Mouse (Mus musculus): ENCODE results near the gene Adk. TPM values are rescaled to one million over a fixed set of nuclear protein-coding genes. Genes with fewer than 3 reads are reported as not detected.

Gene Adk
- total RNA-seq, 2 experiments from 2014 or later: 59.5 to 61.9 TPM

DNA sequence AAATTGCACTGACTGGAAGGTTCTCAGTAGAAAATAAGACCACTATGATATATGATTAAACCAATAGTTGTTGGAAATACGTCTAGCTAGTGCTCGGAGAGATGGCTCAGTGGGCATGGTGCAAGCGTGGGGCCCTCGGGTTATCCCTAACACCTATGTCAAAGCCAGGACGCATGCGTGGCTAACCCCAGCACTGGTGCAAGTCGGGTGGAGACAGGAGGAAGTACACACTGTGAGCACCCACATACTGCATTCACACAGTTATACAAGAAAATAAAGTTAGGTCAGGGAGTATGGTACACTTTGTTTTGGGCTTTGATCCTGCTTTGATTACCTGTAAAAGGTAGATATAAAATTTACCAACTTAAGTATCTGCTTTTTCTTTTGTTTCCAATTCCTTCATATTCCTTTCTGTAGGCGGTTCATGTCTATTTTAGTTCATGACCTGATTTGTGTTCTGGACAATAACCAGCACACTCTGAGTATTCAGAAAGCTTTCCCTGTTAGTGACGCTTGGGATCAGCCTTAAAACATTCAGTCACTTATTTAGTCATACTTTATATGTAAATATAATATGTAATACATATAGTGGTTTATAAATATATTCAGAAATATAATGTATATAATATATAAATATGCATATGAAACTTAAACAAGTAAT lies 67.4 kb downstream of the Adk start:
- no peak for DNase-seq (ENCODE audit: extremely low spot score in 1 of 2, low spot score in 2 of 2)
- intact Hi-C loops (cut with DNase I): loop anchor here (5.0 to 10.0 kb wide), 2 partner anchors 67 to 735 kb away; partner anchors contain the start of genes Adk and Ap3m1

DNA sequence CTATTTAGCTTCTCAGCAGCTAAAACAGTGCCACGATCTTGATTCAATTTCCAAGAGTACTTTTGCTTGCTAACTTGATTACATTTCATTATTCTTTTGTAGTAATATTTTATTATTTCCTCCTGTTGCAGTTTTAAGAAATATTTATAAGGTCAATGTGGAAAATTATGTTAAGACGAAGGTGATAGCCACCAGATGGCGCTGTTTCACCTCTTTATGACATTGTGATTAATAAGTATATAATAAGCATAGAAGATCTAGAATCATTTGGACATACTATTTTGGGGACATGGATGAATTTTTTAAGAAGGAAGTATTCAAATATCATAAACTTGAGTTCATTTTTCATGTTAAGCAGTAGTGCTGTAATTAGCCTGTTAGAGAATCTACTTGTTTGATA lies 68.1 kb downstream of the Adk start:
- no peak for DNase-seq (ENCODE audit: extremely low spot score in 1 of 2, low spot score in 2 of 2)
- intact Hi-C loops (cut with DNase I): loop anchor here (10.0 kb wide), 1 partner anchor 734 kb away; no protein-coding TSS in a partner anchor

GRCm38 (mm10) chr14:21127215-21127614 lies 74.8 kb downstream of the Adk start:
- intact Hi-C loops (cut with DNase I): loop anchor here (10.0 kb wide), 1 partner anchor 728 kb away; no protein-coding TSS in a partner anchor
- no peak for DNase-seq (ENCODE audit: extremely low spot score in 1 of 2, low spot score in 2 of 2)

- DNase-seq (ENCODE audit: extremely low spot score in 1 of 2, low spot score in 2 of 2): peak; percentile 56 to 81
- intact Hi-C loops (cut with DNase I): loop anchor here (2.0 to 10.0 kb wide), 4 partner anchors 358 to 604 kb away; no protein-coding TSS in a partner anchor
These were observed 84.5 kb downstream of the Adk start for GRCm38 (mm10) chr14:21136906-21137305.

DNA sequence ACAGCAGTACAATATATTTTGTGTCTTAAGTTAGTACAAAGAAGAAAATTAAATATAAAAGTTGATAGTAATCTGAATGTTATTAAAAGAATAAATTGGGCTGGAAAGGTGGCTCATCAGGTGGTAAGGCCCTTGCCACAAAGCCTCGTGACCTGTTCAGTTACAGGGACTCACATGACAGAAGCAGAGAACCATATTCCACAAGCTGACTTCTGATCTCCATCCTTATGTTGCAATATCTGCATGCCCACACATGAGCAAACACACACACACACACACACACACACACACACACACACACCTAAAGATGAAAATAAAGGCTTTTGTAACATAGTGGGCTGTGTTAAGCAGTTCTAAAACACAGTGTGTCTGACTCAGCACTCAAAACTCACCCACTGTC lies 90.2 kb downstream of the Adk start:
- no peak for DNase-seq (ENCODE audit: extremely low spot score in 1 of 2, low spot score in 2 of 2)
- intact Hi-C loops (cut with DNase I): no loop called here

DNA sequence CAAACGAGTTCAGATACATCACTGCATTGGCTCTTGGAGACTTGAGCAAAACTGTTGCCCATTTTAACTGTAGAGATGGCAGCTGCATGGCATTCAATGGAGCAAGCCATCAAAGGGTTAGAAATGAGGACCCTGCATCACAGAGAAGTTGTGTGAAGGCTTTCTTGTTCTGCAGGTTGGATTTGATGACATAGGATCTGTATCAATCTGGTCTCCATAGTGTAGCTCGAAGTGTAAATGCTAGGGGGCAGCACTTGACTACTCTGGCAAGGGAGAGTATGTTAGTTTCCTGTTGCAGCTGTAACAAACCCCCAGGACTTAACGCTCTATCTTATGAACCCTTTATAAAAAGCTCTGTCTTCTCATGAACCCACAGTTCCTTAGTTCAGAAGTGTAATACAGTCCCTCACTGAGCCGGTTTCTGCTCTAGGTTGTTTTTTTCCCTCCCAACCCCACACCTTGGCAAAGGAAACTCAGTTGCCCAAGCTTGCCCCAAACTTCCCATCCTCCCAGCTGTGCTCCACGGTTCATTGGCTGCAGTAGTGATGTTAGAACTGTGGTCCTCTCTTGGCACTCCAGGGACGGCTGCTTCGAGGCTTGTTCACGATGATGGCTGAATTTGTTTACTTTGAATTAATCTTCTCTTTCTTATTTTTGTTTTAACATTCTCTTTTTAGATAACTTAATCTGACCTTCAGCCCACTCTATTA lies 91.2 kb downstream of the Adk start:
- DNase-seq (ENCODE audit: extremely low spot score in 1 of 2, low spot score in 2 of 2): peak in 1 of 2 experiments; percentile 32
- intact Hi-C loops (cut with DNase I): no loop called here

DNA sequence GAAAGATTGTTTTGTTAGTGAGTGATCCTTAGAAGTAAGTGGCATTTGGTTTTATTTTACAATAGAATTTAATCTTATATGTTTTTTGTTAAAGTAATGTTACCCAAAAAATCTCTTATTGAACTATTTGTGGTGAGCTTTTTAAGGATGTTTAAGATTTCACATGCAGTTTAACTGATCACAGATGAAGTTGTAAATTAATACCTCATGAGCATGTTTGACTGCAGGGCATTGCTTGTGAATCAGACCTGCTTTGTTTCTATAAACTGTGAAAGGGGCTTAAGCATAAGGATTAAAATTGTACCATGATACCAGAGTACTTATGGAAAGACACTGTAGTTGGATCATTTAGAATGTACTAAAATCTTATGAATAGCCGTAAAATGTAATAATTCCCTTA lies 94.8 kb downstream of the Adk start:
- intact Hi-C loops (cut with DNase I): no loop called here
- DNase-seq (ENCODE audit: extremely low spot score in 1 of 2, low spot score in 2 of 2): no peak

- no peak for DNase-seq (ENCODE audit: extremely low spot score in 1 of 2, low spot score in 2 of 2)
- intact Hi-C loops (cut with DNase I): no loop called here
These were observed 97.9 kb downstream of the Adk start for GRCm38 (mm10) chr14:21150301-21150700.

- intact Hi-C loops (cut with DNase I): no loop called here
- no peak for DNase-seq (ENCODE audit: extremely low spot score in 1 of 2, low spot score in 2 of 2)
These were observed 99.7 kb downstream of the Adk start for GRCm38 (mm10) chr14:21152055-21152454.

DNA sequence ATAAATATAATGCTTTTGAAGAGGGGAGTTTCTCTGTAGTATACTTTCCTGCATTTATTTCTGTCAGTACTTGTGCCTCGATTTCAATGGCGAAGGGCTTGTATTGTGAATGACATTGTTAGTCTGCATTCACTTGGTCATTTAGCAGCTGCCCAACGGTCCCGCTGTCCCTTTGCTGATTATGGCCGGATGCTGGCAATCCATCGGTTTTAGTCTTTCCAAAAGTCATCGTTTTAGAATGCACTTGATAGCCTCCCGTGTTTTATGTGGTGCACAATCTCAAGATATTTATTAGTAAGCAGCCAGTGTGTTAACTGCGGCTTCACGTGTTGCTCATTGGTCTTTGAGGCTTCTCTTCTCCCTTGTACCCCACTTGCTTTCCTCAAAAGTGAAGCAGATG lies 113.3 kb downstream of the Adk start:
- intact Hi-C loops (cut with DNase I): no loop called here
- DNase-seq (ENCODE audit: extremely low spot score in 1 of 2, low spot score in 2 of 2): no peak

DNA sequence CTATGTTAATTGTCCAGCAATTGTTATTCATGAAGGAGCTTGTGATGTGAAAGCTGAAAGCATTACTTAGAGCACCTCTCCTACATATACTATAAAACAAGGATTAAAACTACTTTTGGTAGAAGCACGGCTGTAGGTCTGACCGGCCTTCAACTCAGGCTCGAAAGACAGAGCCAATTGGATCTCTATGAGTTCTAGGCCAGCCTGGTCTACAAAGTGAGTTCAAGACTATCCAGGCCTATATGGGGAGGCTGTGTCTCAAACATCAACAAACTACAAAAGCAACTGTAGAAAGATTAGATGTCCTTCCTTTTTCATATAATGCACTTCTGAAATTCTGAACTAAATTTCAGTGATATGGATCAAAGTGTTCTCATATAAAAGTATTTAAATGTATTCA lies 113.7 kb downstream of the Adk start:
- intact Hi-C loops (cut with DNase I): no loop called here
- DNase-seq (ENCODE audit: extremely low spot score in 1 of 2, low spot score in 2 of 2): no peak

DNA sequence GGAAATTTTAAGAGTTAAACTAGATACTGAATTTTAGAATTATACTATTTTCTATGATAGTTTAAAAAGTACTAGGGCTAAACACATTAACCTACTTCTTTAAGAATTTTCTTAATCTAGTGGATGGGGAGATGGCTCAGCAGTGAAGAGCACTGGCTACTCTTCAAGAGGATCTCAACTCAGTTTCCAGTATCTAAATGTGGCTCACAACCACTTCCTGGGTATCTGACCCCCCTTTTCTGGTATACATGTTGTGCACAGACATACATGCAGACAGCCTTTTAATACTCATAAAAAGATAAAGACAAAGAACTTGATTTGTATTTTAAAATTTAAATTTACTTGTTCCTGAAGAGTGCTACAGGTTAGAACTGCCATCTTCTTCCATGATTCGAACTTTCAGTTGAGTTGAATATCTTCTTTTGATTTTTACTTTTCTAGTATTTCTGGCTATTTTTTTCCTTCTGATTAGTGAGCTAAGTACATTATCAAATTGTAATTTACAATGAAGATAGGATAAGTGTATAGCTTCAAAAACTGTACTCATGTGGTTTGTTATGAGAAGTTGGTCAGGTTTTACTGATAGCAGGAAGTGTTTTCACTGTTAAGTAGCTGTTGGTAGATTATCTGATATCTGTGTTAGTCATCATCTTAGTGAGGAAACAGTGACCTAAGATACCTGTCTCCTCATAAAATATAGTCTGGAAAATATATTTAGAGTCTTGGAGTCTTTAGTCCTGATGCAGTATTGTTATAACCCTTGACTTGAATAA lies 121.8 kb downstream of the Adk start:
- intact Hi-C loops (cut with DNase I): no loop called here
- no peak for DNase-seq (ENCODE audit: extremely low spot score in 1 of 2, low spot score in 2 of 2)

- no peak for DNase-seq (ENCODE audit: extremely low spot score in 1 of 2, low spot score in 2 of 2)
- intact Hi-C loops (cut with DNase I): no loop called here
These were observed 122.4 kb downstream of the Adk start for GRCm38 (mm10) chr14:21174804-21175203.

DNA sequence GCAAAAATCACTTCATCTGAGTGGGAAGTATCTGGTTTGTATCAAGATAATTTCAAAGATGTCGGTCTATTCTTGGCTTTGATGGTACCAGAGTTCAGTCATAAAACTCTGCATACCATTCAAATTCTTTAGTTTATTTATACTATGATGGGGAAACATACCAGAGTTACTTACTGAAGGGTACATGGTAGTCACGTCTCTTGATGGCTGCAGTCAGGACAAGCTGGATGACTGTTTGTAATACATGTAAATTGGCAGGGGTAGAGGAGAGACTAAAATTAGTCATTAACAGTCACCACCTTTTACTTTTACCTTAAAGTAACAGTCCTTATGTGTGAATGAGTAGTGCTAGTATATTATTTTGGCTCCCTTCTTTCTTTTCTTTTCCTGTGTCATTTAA lies 125.4 kb downstream of the Adk start:
- intact Hi-C loops (cut with DNase I): no loop called here
- DNase-seq (ENCODE audit: extremely low spot score in 1 of 2, low spot score in 2 of 2): no peak

GRCm38 (mm10) chr14:21178356-21178755 lies 126.0 kb downstream of the Adk start:
- intact Hi-C loops (cut with DNase I): no loop called here
- no peak for DNase-seq (ENCODE audit: extremely low spot score in 1 of 2, low spot score in 2 of 2)

DNA sequence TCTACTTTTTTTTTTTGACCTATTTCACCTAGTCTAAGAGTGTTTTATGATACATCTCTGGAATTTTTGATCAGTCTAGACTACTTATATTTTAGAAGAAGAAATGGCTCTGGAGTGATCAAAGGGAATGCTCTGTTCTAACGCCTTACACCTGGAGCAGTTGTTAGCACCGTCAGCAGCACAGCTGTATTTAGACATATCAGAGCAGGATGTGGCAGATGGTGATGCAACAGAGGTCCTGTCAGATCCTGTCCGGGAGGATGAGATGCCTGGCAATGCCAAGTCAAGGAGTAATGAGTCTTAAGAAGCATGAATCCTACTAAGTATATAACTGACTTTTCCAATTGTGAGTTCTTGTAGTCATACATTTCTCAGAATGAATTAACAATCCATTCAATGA lies 128.7 kb downstream of the Adk start:
- intact Hi-C loops (cut with DNase I): no loop called here

GRCm38 (mm10) chr14:21191966-21192365 lies 139.6 kb downstream of the Adk start:
- DNase-seq (ENCODE audit: extremely low spot score in 1 of 2, low spot score in 2 of 2): no peak

More for the DNA sequence above, 128.7 kb downstream of the Adk start:
- no peak for DNase-seq (ENCODE audit: extremely low spot score in 1 of 2, low spot score in 2 of 2)

GRCm38 (mm10) chr14:21192749-21193148 lies 140.4 kb downstream of the Adk start:
- no peak for DNase-seq (ENCODE audit: extremely low spot score in 1 of 2, low spot score in 2 of 2)
- intact Hi-C loops (cut with DNase I): no loop called here

More at GRCm38 (mm10) chr14:21191966-21192365, 139.6 kb downstream of the Adk start:
- intact Hi-C loops (cut with DNase I): no loop called here

- no peak for DNase-seq (ENCODE audit: extremely low spot score in 1 of 2, low spot score in 2 of 2)
- intact Hi-C loops (cut with DNase I): no loop called here
These were observed 142.0 kb downstream of the Adk start for GRCm38 (mm10) chr14:21194336-21194735.

DNA sequence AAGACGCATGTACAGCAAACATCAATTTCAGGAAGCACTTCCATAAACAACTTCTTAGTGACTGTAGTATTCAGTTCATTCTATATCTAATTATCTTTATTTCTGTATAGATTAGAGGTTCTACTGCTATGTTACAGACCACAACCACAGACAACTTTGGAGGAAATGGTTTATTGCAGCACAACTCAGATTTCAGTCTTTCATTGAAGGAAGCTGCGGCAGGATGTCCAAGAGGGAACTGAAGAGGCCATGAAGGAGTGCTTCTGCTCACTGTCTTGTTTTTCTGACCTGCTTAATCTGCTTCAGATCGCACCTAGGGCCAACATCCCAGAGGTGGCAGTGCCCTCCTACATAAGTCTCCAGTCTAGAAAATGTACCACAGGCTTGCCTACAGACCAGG lies 148.5 kb downstream of the Adk start:
- DNase-seq (ENCODE audit: extremely low spot score in 1 of 2, low spot score in 2 of 2): no peak
- intact Hi-C loops (cut with DNase I): no loop called here
